Mouse (Mus musculus) embryonic facial prominence, embryonic 14.5 days (tissue): Measurements from ENCODE around the gene Rarb. TPM values are rescaled to one million over a fixed set of nuclear protein-coding genes. Genes with fewer than 3 reads are reported as not detected.

Experiments
- ATAC-seq: fragments of 200-750 bp; cut with Nextera tagmentation; 2 replicates; pipeline ENCODE4 v1.8.0; 2017; ENCODE audit warnings: low read depth, moderate number of reproducible peaks, moderate TSS enrichment
- DNase-seq: peaks from one replicate; pipeline ENCODE4 v3.0.0-alpha.2; 2015; ENCODE audit warnings: low spot score
- H3K27ac ChIP-seq: fragments of 300-500 bp; sonication (generic); replicated peaks from 2 replicates; pipeline ENCODE4 v1.5.1; 2014; ENCODE audit warnings: low read depth, mild to moderate bottlenecking, low read length, moderate library complexity
- H3K27me3 ChIP-seq: fragments of 300-500 bp; sonication (generic); replicated peaks from 2 replicates; pipeline ENCODE4 v1.6.1; 2014; ENCODE audit warnings: low read length; ENCODE audit not compliant: control insufficient read depth, insufficient read depth
- H3K36me3 ChIP-seq: fragments of 300-500 bp; sonication (generic); 2 replicates; pipeline ENCODE4 v1.6.1; 2014; ENCODE audit warnings: low read length, mixed read lengths; ENCODE audit not compliant: control insufficient read depth, insufficient read depth
- H3K4me1 ChIP-seq: fragments of 300-500 bp; sonication (generic); 2 replicates; pipeline ENCODE4 v1.6.1; 2014; ENCODE audit warnings: antibody characterized with exemption, low read length; ENCODE audit not compliant: control insufficient read depth, insufficient read depth
- H3K4me2 ChIP-seq: fragments of 300-500 bp; sonication (generic); 2 replicates; pipeline ENCODE4 v1.6.1; 2014; ENCODE audit warnings: low read depth, mild to moderate bottlenecking, low read length, moderate library complexity, mixed read lengths
- H3K4me3 ChIP-seq: fragments of 300-500 bp; sonication (generic); 2 replicates; pipeline ENCODE4 v1.5.1; 2014; ENCODE audit warnings: low read depth, mild to moderate bottlenecking, low read length
- H3K9ac ChIP-seq: fragments of 300-500 bp; sonication (generic); 2 replicates; pipeline ENCODE4 v1.6.1; 2014; ENCODE audit warnings: low read depth, mild to moderate bottlenecking, low read length, moderate library complexity, mixed read lengths
- H3K9me3 ChIP-seq: fragments of 300-500 bp; sonication (generic); 2 replicates; pipeline ENCODE4 v1.6.1; 2016; ENCODE audit warnings: low read length; ENCODE audit not compliant: control insufficient read depth
- WGBS: fragments of 180-500 bp; shearing (Covaris S2); extraction: QIAGEN DNeasy Blood & Tissue Kit; methylation state at CpG from one replicate; pipeline ENCODE4 v1.1.7; 2014; 5-methylcytosine and 5-hydroxymethylcytosine counted together
- polyA plus RNA-seq: library from polyadenylated mRNA; unstranded; fragments of >200 nt; fragmentation: Nextera tagmentation; extraction: Ambion mirVana; gene quantifications from 2 replicates; pipeline ENCODE4 v1.2.1, GENCODE M21; 2014

The Rarb gene
- polyA plus RNA-seq, 1 experiment from 2014 or later = 15.8 TPM

DNA sequence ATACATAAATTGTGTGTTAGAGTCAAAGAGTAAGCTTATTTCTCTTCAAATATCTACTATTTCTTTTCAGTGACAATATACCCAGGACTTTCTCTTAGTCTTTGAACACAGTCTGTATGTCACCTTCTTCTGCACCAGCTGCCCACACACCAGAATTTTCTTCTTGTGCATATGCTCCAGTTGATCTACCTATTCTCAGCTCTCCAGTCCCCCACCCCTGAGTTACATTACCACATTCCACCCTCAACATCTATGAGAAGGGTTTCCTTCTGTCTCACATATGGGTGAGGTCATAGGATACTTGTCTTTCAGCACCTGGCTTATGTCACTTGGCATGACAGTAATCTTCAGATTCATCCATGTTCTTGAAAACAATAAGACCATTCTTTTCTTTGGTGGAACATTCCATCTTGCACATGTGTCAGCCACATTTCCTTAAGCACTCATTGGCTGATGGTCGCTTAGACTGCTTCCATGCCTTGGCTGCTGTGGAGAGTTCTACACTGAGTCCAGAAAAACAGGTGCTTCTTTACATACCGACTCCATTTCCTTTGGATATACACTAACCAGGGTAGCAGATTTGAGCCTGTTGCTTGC lies 71.9 kb downstream of the Rarb start:
- H3K9ac ChIP-seq = no peak overlapping the region
- H3K4me2 ChIP-seq = no peak overlapping the region
- peak; percentile 55; the same call in 1 of the 2 replicates for ATAC-seq
- WGBS = 65% methylated on average over 2 of the region's 2 CpGs
- H3K4me1 ChIP-seq = no peaks in the 10 kb centered on the region
- peak; percentile 58 for DNase-seq
- no peak overlapping the region for H3K27ac ChIP-seq
- no peaks in the 10 kb centered on the region for H3K36me3 ChIP-seq
- H3K4me3 ChIP-seq = no peak overlapping the region
- no peaks in the 10 kb centered on the region for H3K9me3 ChIP-seq
- H3K27me3 ChIP-seq = no peaks in the 10 kb centered on the region

DNA sequence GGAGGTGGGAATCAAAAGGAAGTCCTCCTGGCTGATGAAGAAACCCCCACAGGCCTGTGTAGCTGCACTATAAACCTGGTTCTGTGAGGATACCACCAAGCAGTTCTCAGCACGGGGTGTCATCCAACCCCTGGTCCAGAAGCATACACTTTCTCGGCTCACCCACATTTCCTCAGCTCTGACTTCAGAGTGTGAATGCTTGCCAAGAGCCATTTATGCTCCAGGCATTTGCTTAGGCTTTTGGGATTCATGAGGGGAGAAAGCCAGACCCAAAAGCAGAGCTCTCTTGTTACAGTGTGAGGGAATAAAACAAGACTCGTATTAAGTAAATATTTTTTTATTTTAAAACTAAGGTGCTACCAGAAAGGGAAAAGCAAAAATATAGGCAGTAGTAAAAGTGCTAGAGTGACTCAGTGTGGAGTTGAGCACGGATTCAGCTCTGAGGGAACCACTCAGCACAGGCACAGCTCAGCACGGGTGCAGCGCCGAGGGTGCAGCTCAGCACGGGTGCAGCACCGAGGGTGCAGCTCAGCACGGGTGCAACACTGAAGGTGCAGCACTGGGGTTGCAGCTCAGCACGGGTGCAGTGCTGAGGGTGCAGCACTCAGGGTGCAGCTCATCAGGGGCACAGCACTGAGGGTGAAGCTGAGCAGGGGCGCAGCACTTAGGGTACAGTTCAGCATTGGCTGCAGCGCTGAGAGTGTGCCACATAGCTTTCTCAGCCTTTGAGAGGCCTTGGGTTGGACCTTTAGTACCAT lies 77.8 kb downstream of the Rarb start:
- DNase-seq (peak; percentile 63), ATAC-seq (no peak)
- no peak overlapping the region for H3K27ac ChIP-seq
- H3K4me3 ChIP-seq = no peak overlapping the region
- H3K27me3 ChIP-seq = no peaks in the 10 kb centered on the region
- 69% methylated on average over 13 of the region's 13 CpGs for WGBS
- no peaks in the 10 kb centered on the region for H3K36me3 ChIP-seq
- no peak overlapping the region for H3K9ac ChIP-seq
- H3K4me1 ChIP-seq = no peaks in the 10 kb centered on the region
- H3K4me2 ChIP-seq = no peak overlapping the region
- no peaks in the 10 kb centered on the region for H3K9me3 ChIP-seq

DNA sequence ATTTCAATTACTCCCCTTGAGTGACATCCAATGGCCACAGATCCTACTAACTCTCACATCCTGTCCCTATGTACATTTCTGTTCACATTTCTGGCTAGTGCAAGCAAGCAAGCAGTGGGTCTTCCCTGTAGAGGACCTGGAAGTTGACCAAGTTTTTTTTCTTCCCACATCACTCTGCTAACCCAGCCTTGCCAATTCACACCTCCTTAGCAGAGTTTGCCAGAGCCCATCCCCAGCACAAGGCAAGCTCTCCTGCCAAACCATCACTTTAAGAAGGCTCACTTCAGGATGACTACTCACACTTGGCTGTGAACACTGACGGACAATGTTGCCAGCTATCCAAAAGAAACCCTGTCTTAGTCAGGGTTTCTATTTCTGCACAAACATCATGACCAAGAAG lies 80.4 kb downstream of the Rarb start:
- Histone ChIP-seq H3K9ac (no peak overlapping the region), H3K27me3 (no peaks in the 10 kb centered on the region), H3K36me3 (no peaks in the 10 kb centered on the region), H3K9me3 (no peaks in the 10 kb centered on the region), H3K4me2 (no peak overlapping the region), H3K4me3 (no peak overlapping the region), H3K27ac (no peak overlapping the region), H3K4me1 (peaks cover 8% of the 10 kb centered on the region; the same call in 1 of the 2 replicates)
- ATAC-seq (no peak; the same call in 1 of the 2 replicates), DNase-seq (no peak)
- WGBS = 67% methylated on average over 1 of the region's 1 CpGs

DNA sequence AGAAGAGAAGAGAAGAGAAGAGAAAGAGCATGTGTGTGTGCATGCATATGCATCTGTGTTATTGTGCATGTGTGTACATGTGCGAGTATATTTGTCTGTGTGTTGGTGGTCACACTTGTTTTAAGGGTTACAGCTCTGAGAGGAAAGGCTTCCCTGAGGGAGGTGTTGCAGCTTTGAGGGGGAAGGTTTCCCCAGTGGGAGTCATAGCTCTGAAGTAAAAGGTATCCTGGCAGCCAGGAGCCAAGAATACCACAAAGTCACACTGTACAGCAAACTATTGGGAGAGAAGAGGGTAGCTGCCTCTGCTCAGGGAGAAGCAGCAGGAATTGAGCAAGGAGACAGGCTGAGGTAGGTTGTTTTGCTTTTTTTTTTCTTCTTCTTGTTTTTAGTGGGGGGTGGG lies 81.2 kb downstream of the Rarb start:
- Histone ChIP-seq H3K9ac (no peak overlapping the region), H3K9me3 (no peaks in the 10 kb centered on the region), H3K4me1 (peaks cover 10% of the 10 kb centered on the region; the same call in 1 of the 2 replicates), H3K4me3 (no peak overlapping the region), H3K27ac (no peak overlapping the region), H3K36me3 (no peaks in the 10 kb centered on the region), H3K4me2 (no peak overlapping the region), H3K27me3 (no peaks in the 10 kb centered on the region)
- ATAC-seq = no peak
- 100% methylated on average over 1 of the region's 1 CpGs for WGBS
- DNase-seq = no peak

DNA sequence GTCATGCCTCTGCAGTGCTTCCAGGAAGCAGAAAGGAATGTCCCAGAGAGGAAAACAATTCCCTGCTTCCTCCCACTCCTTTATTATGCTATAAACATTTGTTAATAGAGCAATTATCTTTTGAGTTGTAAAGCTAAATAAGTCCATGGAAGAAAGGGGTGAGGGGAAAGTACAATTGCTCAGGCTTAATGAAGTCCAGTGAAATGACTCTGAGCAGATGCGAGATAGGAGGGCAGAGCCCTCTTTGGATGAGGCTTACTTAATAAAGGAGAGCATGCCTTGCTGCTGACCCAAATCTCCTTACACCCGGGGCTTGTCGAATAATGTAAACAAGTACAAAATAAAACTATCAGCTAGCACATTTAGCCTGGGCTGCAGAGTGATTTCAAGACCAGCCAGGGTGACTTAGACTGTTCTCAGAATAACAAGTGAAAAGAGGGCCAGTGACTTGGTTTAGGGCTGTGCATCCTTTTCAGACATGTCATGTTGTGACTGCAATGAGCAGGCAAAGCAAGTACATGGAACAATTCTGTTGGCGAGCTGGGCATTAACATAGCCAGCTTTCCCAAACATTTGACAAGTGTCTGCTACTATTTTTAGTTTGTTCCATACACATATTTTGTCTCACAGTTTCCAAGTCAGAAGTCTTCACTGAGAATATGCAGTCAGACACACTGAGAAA lies 83.5 kb downstream of the Rarb start:
- 51% methylated on average over 4 of the region's 4 CpGs for WGBS

DNA sequence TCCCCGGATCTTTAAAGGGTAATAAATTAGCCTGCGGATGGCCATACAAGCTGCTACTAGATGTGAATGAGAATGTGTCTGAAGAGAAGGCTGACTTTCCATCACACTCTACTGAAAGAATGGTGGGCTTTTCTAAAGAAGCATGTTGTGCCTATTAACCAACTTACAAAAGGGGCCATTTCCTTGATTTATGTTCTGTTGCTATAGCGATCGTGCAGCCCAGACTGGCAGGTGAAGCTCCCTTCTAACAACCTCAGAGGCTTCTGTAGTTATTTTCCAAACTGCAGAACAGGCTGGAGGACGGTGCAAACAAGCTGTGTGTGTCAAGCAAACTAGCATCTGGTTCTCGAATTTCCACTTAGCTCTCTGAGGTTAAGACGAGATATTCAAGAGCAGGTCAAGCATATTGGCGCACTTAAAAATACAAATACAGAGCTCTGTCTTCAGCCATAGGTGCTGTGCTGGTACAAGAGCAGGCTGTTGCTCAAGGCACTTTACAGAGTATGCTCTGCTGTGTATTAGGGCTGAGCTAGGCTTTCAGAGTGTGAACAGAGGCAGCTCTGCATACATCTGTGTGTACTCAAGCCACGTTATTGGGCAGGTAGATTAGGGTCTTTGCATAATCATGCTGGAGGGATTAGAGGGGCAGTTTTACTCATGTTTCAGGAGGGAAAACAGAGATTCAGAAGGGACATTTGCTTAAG lies 85.2 kb downstream of the Rarb start:
- no peak overlapping the region for H3K27ac ChIP-seq
- H3K4me3 ChIP-seq = no peak overlapping the region
- H3K4me1 ChIP-seq = peaks cover 10% of the 10 kb centered on the region; the same call in 1 of the 2 replicates
- no peak overlapping the region for H3K9ac ChIP-seq
- H3K27me3 ChIP-seq = no peaks in the 10 kb centered on the region
- H3K36me3 ChIP-seq = no peaks in the 10 kb centered on the region
- DNase-seq (peak; percentile 26), ATAC-seq (peak; percentile 54)
- 34% methylated on average over 9 of the region's 9 CpGs for WGBS
- no peaks in the 10 kb centered on the region for H3K9me3 ChIP-seq
- no peak overlapping the region for H3K4me2 ChIP-seq

More for the DNA sequence above, 83.5 kb downstream of the Rarb start:
- H3K9me3 ChIP-seq = no peaks in the 10 kb centered on the region
- ATAC-seq (no peak), DNase-seq (no peak)
- H3K36me3 ChIP-seq = no peaks in the 10 kb centered on the region
- no peak overlapping the region for H3K9ac ChIP-seq
- H3K27ac ChIP-seq = no peak overlapping the region
- peaks cover 10% of the 10 kb centered on the region; the same call in 1 of the 2 replicates for H3K4me1 ChIP-seq
- H3K27me3 ChIP-seq = no peaks in the 10 kb centered on the region
- no peak overlapping the region for H3K4me2 ChIP-seq
- H3K4me3 ChIP-seq = no peak overlapping the region

DNA sequence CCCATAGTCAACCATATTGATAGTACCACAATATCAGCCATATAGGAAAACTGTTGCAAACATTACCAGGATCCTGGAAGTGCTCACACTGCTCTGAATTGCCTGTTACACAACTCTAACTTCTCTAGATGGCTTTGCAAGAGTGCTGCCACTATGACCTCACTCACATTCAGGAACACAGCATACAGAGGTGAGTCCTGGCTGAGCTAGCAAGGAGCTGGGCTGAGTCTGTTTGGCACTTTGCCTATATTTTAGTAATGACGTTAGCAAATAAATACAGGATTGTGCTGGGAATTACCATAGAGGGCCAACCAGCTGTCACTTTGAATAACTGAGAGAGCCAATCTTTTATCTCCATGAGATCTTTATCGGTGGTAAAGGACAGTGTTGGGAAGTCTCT lies 86.9 kb downstream of the Rarb start:
- H3K27ac ChIP-seq = no peak overlapping the region
- no peaks in the 10 kb centered on the region for H3K36me3 ChIP-seq
- no peak for DNase-seq
- 50% methylated on average over 2 of the region's 2 CpGs for WGBS
- H3K4me3 ChIP-seq = no peak overlapping the region
- no peaks in the 10 kb centered on the region for H3K27me3 ChIP-seq
- H3K9me3 ChIP-seq = no peaks in the 10 kb centered on the region
- no peak; the same call in 1 of the 2 replicates for ATAC-seq
- peaks cover 10% of the 10 kb centered on the region; the same call in 1 of the 2 replicates for H3K4me1 ChIP-seq
- H3K9ac ChIP-seq = no peak overlapping the region
- no peak overlapping the region for H3K4me2 ChIP-seq

DNA sequence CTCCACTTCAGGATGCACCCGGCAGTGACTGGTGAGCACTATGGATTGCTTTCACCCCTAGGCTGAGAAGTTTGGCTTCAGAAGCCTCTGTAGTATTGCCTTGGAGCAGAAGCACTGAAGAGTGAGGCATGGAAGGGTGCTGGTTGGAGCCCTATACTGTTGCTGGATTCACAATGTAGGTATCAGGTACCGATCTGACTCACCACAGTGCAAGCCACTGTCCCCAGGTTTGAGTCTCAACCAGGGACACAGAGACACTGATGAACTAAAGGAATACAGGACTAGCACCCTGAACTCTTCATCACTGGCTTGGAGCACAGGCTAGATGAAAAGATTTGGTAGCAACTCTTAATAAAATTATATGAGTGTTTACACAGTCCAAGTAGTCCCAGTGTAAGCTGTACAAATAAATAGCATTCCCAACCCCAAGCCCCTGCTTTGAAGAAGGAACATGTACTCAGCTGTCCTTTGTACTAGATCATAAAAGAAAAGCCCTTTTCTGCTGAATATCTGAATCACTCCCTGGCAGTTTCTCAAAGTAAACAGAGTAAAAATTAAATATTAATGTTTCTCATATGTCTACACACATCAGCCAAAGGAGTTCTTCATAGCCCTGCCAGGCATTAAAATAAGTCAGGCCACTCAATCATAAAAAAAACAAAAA lies 90.6 kb downstream of the Rarb start:
- peak; percentile 63 for ATAC-seq
- no peaks in the 10 kb centered on the region for H3K36me3 ChIP-seq
- no peak overlapping the region for H3K27ac ChIP-seq
- H3K9ac ChIP-seq = no peak overlapping the region
- H3K9me3 ChIP-seq = no peaks in the 10 kb centered on the region
- no peak overlapping the region for H3K4me2 ChIP-seq
- H3K4me1 ChIP-seq = peaks cover under 1% of the 10 kb centered on the region; the same call in 1 of the 2 replicates
- 84% methylated on average over 2 of the region's 2 CpGs for WGBS
- no peaks in the 10 kb centered on the region for H3K27me3 ChIP-seq
- H3K4me3 ChIP-seq = no peak overlapping the region
- DNase-seq = peak; percentile 68
